ENCODE assay signal across 37 mouse cellular contexts in the genomic region with DNA sequence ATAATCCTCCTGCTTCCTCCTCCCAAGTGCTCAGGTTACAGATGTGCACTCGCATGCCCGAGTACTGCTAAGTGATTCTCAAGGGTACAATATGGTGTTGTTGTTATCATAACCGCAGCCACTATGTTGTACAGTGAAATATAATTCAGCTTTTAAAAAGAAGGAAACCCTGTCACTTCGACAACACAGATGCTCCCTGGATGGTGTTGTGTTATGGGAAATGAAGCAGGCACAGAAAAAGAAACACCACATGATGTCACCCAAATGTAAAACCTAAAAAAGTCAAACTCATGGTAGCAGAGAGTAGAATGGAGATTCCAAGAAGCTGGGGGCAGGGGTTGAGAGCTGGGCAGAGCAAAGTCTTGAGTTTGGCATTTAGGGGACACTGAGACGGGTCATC. TPM values are rescaled to one million over a fixed set of nuclear protein-coding genes. Genes with fewer than 3 reads are reported as not detected.
"Had no signal": no experiment of that assay in that cellular context is flagged by ENCODE, and none has a peak within 500 bp of the region (broad histone marks: within the 10 kb centered on the region; RNA-seq: fewer than 3 reads in every experiment).

No protein-coding gene starts in this region.

- H3K27ac ChIP-seq: heart, adult 2 months; heart, embryonic 13.5 days; heart, embryonic 15.5 days; hindbrain, embryonic 13.5 days; hindbrain, embryonic 15.5 days; kidney, embryonic 15.5 days; kidney, postnatal 0 days; limb, embryonic 10.5 days; limb, embryonic 12.5 days; liver, embryonic 13.5 days; liver, embryonic 15.5 days had no signal

- H3K9ac ChIP-seq: heart, embryonic 13.5 days; heart, embryonic 15.5 days; hindbrain, embryonic 13.5 days; hindbrain, embryonic 15.5 days; kidney, embryonic 15.5 days; limb, embryonic 12.5 days; liver, embryonic 13.5 days; liver, embryonic 15.5 days had no signal

- DNase-seq: gastrocnemius, postnatal 14 days; gastrocnemius, postnatal 36 days; heart, adult 11 months; heart, adult 2 months; heart, postnatal 14 days; heart, postnatal 36 days; kidney, adult 11 months; kidney, adult 2 months; kidney, adult 9 months; kidney, postnatal 14 days; kidney, postnatal 36 days; layer of hippocampus, postnatal 36 days; liver; liver, embryonic 13.5 days had no signal

- H3K4me2 ChIP-seq: heart, embryonic 11.5 days; heart, embryonic 13.5 days; heart, embryonic 15.5 days; hindbrain, embryonic 13.5 days; hindbrain, embryonic 15.5 days; kidney, embryonic 15.5 days; limb, embryonic 12.5 days; liver, embryonic 11.5 days; liver, embryonic 13.5 days; liver, embryonic 15.5 days had no signal

- H3K4me3 ChIP-seq: heart, adult 2 months; heart, embryonic 13.5 days; heart, embryonic 15.5 days; hindbrain, embryonic 13.5 days; hindbrain, embryonic 15.5 days; kidney, embryonic 15.5 days; limb, embryonic 10.5 days; limb, embryonic 12.5 days; liver, embryonic 13.5 days; liver, embryonic 15.5 days had no signal

- ATAC-seq: intestine, embryonic 16.5 days had no signal

- H3K36me3 ChIP-seq: heart, embryonic 13.5 days; heart, embryonic 15.5 days; hindbrain, embryonic 13.5 days; hindbrain, embryonic 15.5 days; kidney, embryonic 15.5 days; limb, embryonic 10.5 days; limb, embryonic 12.5 days; liver, embryonic 13.5 days; liver, embryonic 15.5 days had no signal

- H3K27me3 ChIP-seq: hindbrain, embryonic 15.5 days; kidney, embryonic 15.5 days; liver, embryonic 13.5 days; liver, embryonic 15.5 days had no signal

- H3K4me1 ChIP-seq: heart, embryonic 13.5 days; heart, embryonic 15.5 days; hindbrain, embryonic 13.5 days; hindbrain, embryonic 15.5 days; kidney, embryonic 15.5 days; limb, embryonic 12.5 days; liver, embryonic 13.5 days; liver, embryonic 15.5 days had no signal

- H3K9me3 ChIP-seq: heart, embryonic 13.5 days; heart, embryonic 15.5 days; hindbrain, embryonic 13.5 days; hindbrain, embryonic 15.5 days; kidney, embryonic 15.5 days; limb, embryonic 10.5 days; limb, embryonic 12.5 days; liver, embryonic 13.5 days; liver, embryonic 15.5 days had no signal

RNA-seq across cellular contexts. Expression of gene Cacng6, which starts 26.7 kb away (rescaled TPM):
- total RNA-seq: hematopoietic stem cell, adult 5-6 weeks had no signal
- polyA plus RNA-seq: gonadal fat pad, adult 2 months; hindbrain, embryonic 15.5 days; intestine, embryonic 14.5 days; kidney, postnatal 0 days; liver, embryonic 11.5 days had no signal

RNA-seq across cellular contexts. Expression of gene Tarm1, which starts 51.8 kb away (rescaled TPM):
- total RNA-seq: gastrocnemius, adult 8-10 months; gastrocnemius, postnatal 36 days; heart, adult 2 months; heart, postnatal 14 days; heart, postnatal 36 days; layer of hippocampus, adult 18-20 months; layer of hippocampus, postnatal 36 days; left cerebral cortex, adult 18-20 months; left cerebral cortex, adult 8-10 months; left cerebral cortex, postnatal 14 days; left cerebral cortex, postnatal 36 days had no signal
- polyA plus RNA-seq: heart, embryonic 11.5 days; heart, embryonic 13.5 days; heart, embryonic 15.5 days; heart, postnatal 0 days; hindbrain, embryonic 11.5 days; hindbrain, embryonic 13.5 days; hindbrain, embryonic 15.5 days; intestine, embryonic 14.5 days; intestine, embryonic 16.5 days; limb, embryonic 10.5 days; limb, embryonic 12.5 days; liver, embryonic 11.5 days had no signal
